Mouse (Mus musculus): ENCODE data around the gene Cyp3a25. TPM values are rescaled to one million over a fixed set of nuclear protein-coding genes. Genes with fewer than 3 reads are reported as not detected.
"Not testable (repeated sequence)": the region's sequence is repeated elsewhere in the genome, so short reads cannot be mapped to it uniquely, and the experiment has no call there.

Cyp3a25 gene
- 3.2 and 22.3 TPM in 2 replicates for total RNA-seq (2021)
- long read RNA-seq, experiment 1, result 0 reads
- long read RNA-seq, experiment 2, transcript Cyp3a25-201 (13 exons, 2,000 nt), result major isoform, 18 of 24 reads
- long read RNA-seq, experiment 2, partial matches to known transcripts, result 1 of 24 reads
- long read RNA-seq, experiment 2, other reads (novel, unspliced or antisense), result 4 of 24 reads

DNA sequence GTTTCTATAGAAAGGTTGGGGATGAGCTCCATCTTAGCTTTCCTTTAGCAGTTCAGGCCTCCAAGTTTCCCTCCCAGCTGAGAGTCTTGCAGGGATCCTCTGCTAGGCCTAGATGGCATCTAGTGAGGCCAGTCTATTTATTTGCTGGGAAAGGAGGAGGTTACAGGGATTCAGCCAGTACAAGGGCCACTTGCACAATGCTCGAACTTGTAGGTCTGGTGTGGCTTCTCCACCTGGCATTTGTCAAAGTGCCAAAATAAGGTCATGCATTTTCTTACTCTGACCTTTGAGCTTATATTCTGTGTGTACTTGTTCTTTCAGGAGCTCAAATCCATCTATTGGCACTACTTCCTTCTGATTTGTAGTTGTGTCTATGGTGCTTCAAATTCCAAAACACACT is at the start of gene Cyp3a25:
TSS of gene Cyp3a25 (minus strand) at position 110 of the 400 bp plus-strand sequence.
- not testable (repeated sequence) for DNase-seq

- DNase-seq, result no peak
Measured at GRCm38 (mm10) chr5:146021136-146021535, 11.7 kb upstream of the Cyp3a25 start.

DNA sequence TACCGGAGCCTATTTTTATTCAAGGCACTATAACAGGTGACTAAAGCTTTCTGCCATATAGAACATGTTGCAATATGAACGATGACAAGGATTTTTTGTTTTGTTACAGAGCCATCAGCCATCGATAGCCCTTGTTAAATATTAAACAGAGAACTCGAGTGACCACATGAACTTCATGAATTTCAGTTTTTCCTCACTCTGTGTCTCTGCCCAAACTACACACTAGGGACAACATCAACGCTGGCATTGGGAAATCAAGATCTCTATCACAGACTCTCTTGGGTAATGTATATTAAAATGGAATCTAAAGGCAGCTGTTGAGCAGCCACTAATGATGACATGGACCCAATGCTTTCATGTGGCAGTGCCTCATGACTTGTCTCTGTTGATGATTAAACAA is 8.9 kb upstream of the Cyp3a25 start:
- DNase-seq, result no peak

GRCm38 (mm10) chr5:146011251-146011650 is 1.8 kb upstream of the Cyp3a25 start:
- DNase-seq, result no peak

DNA sequence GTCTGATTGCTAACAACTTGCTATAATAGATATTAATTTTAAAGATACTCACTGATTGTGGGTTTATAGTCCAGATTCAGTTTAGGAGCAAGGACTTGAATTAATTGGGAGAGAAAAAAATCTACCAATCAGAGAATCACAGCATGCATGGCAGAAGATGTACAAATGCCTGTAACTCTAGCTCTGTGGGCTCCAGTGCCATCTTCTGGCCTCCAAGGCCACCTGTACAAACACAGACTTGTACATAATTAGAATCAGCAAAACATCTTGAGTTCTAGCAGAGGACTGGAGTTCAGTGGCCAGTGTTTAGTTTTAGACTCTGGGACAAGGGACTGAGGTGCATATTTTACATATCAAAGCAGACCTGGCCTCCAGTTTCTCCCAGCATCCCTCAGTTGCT is 42.3 kb downstream of the Cyp3a25 start:
- DNase-seq, result no peak

Other genes with a start within 250 kb of the Cyp3a25 start
- 0.34 and 7.1 TPM in 2 replicates for gene Cyp3a44, start 203.7 kb downstream of the Cyp3a25 start, total RNA-seq (2021)
- 7.9 and 142 TPM in 2 replicates for gene Cyp3a11, start 129.7 kb downstream of the Cyp3a25 start, total RNA-seq (2021)
- gene Cyp3a59, start 69.6 kb upstream of the Cyp3a25 start, total RNA-seq (2021), result 0.38 and 3.9 TPM in 2 replicates
- not detected in 2 replicates for gene Gm5565, start 150.9 kb upstream of the Cyp3a25 start, total RNA-seq (2021)
- not detected in 2 replicates for gene Gm6309, start 161.1 kb upstream of the Cyp3a25 start, total RNA-seq (2021)
- 0.67 and 1.3 TPM in 2 replicates for gene 1700001J03Rik, start 175.7 kb upstream of the Cyp3a25 start, total RNA-seq (2021)
- 54.8 and 58.1 TPM in 2 replicates for gene Rnf6, start 211.9 kb upstream of the Cyp3a25 start, total RNA-seq (2021)
- gene Cdk8, start 221.6 kb upstream of the Cyp3a25 start, total RNA-seq (2021), result 73.2 and 74.4 TPM in 2 replicates

Measured in adrenal gland, postnatal 14 days (tissue).